9 mouse cellular contexts compared by ENCODE assay signal in the genomic region with DNA sequence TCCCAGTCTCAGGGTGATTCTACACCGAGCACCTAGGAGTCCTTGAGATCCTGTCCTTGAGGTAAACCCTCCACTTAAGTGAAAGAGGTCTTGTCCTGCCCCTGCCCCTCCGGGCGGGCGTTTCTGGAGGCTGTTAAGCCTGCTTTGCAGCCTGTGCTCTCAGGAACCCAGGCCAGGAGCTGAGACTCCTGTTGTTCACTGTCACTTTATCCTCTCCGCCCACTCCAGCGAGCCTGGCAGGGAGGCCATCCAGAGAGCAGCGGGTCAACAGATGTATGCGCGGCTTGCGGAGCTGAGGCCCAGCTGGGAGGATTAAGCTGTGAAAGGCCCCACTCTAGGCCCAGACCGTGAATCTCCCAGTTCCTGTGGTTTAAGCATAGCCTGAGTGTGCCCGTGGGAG.
DNase-seq lines count a peak whose midpoint lies in the region; ATAC-seq lines count a peak whose summit lies in the region.
"Had no signal": no experiment of that assay in that cellular context is flagged by ENCODE, and none has a peak within 500 bp of the region (broad histone marks: within the 10 kb centered on the region; RNA-seq: fewer than 3 reads in every experiment).

No protein-coding gene starts in this region.

- H3K27ac ChIP-seq in limb, embryonic 11.5 days (replicated peaks; ENCODE audit: low read depth, low read length), result no peak overlapping the region

- no peaks in the 10 kb centered on the region for H3K36me3 ChIP-seq in limb, embryonic 11.5 days (ENCODE audit: control insufficient read depth, insufficient read depth, low read length)

- peaks cover 15% of the 10 kb centered on the region for H3K4me1 ChIP-seq in limb, embryonic 11.5 days (ENCODE audit: control insufficient read depth, insufficient read depth, low read length)

- H3K9ac ChIP-seq in limb, embryonic 11.5 days (ENCODE audit: low read length), result peak overlapping the region; percentile 37

- no peak; the same call in 1 of the 2 replicates for ATAC-seq in limb, embryonic 11.5 days (ENCODE audit: insufficient number of reproducible peaks, low FRiP score, low TSS enrichment, low read depth)

- DNase-seq in left cerebral cortex, postnatal 4 days, result peak; percentile 64
- no peak for DNase-seq in left cerebral cortex, postnatal 36 days (ENCODE audit: low spot score in 2 of 2)
- peak; percentile 82 for DNase-seq in embryo, embryonic 10 days (ENCODE audit: low spot score)
- peak; percentile 69 for DNase-seq in limb, embryonic 11.5 days (ENCODE audit: low spot score)
- peak; percentile 81 for DNase-seq in retina, postnatal 1 day
- DNase-seq in urinary bladder, postnatal 10 days (ENCODE audit: low spot score), result no peak
- no peak for DNase-seq in right cerebral cortex, adult 18-20 months
- no peak for DNase-seq in adrenal gland, postnatal 4 days (ENCODE audit: low spot score in 2 of 2)

- H3K4me3 ChIP-seq in limb, embryonic 11.5 days (ENCODE audit: low read depth, low read length), result no peak overlapping the region
- H3K4me3 ChIP-seq: megakaryocyte, embryonic 14.5 days had no signal

- no peaks in the 10 kb centered on the region for H3K9me3 ChIP-seq in limb, embryonic 11.5 days (ENCODE audit: control insufficient read depth, low read length)
- H3K9me3 ChIP-seq: megakaryocyte, embryonic 14.5 days had no signal

- 7% methylated on average over 12 of the region's 12 CpGs for WGBS in limb, embryonic 11.5 days

- H3K4me2 ChIP-seq in limb, embryonic 11.5 days (ENCODE audit: low read depth, severe bottlenecking), result no peak overlapping the region

- intact Hi-C loops in left cerebral cortex, postnatal 4 days (cut with DNase I), result no loop called here
- intact Hi-C loops in left cerebral cortex, postnatal 36 days (cut with DNase I), result loop anchor here (5.0 to 10.0 kb wide), 3 partner anchors 129 to 231 kb away; no protein-coding TSS in a partner anchor

- no peaks in the 10 kb centered on the region for H3K27me3 ChIP-seq in limb, embryonic 11.5 days (ENCODE audit: control insufficient read depth, insufficient read depth, low read length)
- H3K27me3 ChIP-seq: megakaryocyte, embryonic 14.5 days had no signal

Comparison
In these comparisons a context has a peak if more than half of its experiments do, and no peak if none do; other contexts are left out.
1. DNase-seq: peak in left cerebral cortex, postnatal 4 days (single experiment), embryo, embryonic 10 days (single experiment), limb, embryonic 11.5 days (single experiment) and retina, postnatal 1 day (single experiment); none in left cerebral cortex, postnatal 36 days (0 of 2), urinary bladder, postnatal 10 days (single experiment), right cerebral cortex, adult 18-20 months (single experiment) and adrenal gland, postnatal 4 days (0 of 2).